8 mouse cellular contexts compared by ENCODE assay signal in the genomic region with DNA sequence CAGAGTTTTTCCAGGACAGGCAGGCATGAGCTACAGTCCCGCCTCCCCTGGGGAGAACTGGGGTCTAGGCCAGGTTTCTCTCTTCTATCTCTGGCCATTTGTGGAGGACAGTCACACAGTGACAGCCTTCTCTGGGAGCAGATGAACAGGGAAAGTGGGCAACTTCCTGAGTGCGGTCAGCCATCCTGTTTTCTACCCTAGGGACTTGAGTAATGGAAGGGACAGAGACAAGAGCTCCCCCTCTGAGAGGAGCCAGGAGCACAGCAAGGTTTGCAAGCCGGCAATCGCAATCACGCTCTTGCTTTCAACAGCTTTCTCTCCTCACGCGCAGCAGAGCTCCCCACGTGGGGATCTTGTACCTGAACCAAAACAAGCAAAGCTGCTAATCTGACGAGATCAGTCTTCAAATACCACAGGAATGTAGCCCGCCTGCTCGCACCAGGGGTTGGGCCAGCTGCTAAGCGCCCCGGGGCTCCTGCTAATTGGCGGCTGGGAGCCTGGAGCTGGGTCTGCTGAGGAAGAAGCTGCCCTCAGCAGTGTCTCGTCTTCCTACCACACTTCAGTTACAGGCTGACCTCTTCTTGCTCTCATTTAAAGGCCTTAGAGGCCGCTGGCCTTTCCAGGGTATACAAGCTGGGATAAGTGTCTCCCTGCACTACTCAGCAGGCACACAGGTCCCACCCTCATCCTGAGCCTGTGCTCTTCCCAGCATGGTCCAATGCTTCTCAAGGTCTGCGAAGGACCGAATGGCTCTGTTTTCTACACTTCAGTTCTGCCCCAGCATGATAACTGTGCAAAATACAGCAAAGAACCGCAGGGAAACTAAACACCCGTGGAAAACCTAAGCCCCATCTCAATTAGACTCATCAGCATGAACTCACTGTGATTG.
DNase-seq lines count a peak whose midpoint lies in the region; ATAC-seq and TF ChIP-seq lines count a peak whose summit lies in the region.

No protein-coding gene starts in this region.

- ATAC-seq in embryonic facial prominence, embryonic 15.5 days (ENCODE audit: insufficient number of reproducible peaks, low FRiP score, low TSS enrichment, low read depth), result peak; percentile 52; the same call in 1 of the 2 replicates
- ATAC-seq in heart, embryonic 14.5 days (ENCODE audit: insufficient number of reproducible peaks, insufficient read depth, low FRiP score, low read depth), result peak; percentile 52
- ATAC-seq in megakaryocyte progenitor cell, adult 5-6 weeks (replicated peaks; ENCODE audit: poor library complexity), result 0 out of 2 replicates have a peak, but pooled peaks have one; percentile 8

- no peak for TF ChIP-seq POLR2A in thymus, adult 2 months (IDR thresholded peaks at IDR 0.05; ENCODE audit: control insufficient read depth, extremely low read depth, insufficient read depth, low read length, poor library complexity)

- peak overlapping the region; percentile 34 for H3K4me2 ChIP-seq in embryonic facial prominence, embryonic 15.5 days (replicated peaks)
- H3K4me2 ChIP-seq in heart, embryonic 14.5 days (ENCODE audit: low read length), result peak overlapping the region; percentile 54

- H3K27ac ChIP-seq in thymus, adult 2 months (ENCODE audit: control insufficient read depth, insufficient read depth, low read length), result no peak overlapping the region
- peak overlapping the region; percentile 35; the same call in 1 of the 2 replicates for H3K27ac ChIP-seq in embryonic facial prominence, embryonic 15.5 days (replicated peaks)
- H3K27ac ChIP-seq in heart, embryonic 14.5 days (replicated peaks in 1 of 2; ENCODE audit: control insufficient read depth in 1 of 2, insufficient read depth in 1 of 2, low read depth in 2 of 2, low read length in 2 of 2), result peak overlapping the region in 1 of 2 experiments; percentile 14; a peak in 2 of 4 replicates

- no peak overlapping the region for H3K9ac ChIP-seq in embryonic facial prominence, embryonic 15.5 days
- peak overlapping the region; percentile 31 for H3K9ac ChIP-seq in heart, embryonic 14.5 days (ENCODE audit: low read length)

- TF ChIP-seq CTCF in thymus, adult 2 months (IDR thresholded peaks at IDR 0.05; ENCODE audit: borderline replicate concordance, control insufficient read depth, extremely low read depth, insufficient read depth, low read length, poor library complexity), result no peak

- no peak overlapping the region for H3K4me3 ChIP-seq in thymus, adult 2 months (ENCODE audit: control insufficient read depth, insufficient read depth, low read length)
- no peak overlapping the region for H3K4me3 ChIP-seq in embryonic facial prominence, embryonic 15.5 days (replicated peaks)
- H3K4me3 ChIP-seq in heart, embryonic 14.5 days (ENCODE audit: control insufficient read depth in 1 of 2, insufficient read depth in 1 of 2, low read depth in 1 of 2, low read length in 2 of 2), result peak overlapping the region in 1 of 2 experiments; percentile 0; a peak in 1 of 4 replicates

- no peaks in the 10 kb centered on the region for H3K36me3 ChIP-seq in thymus, adult 2 months (ENCODE audit: control insufficient read depth, insufficient read depth, low read length)
- H3K36me3 ChIP-seq in embryonic facial prominence, embryonic 15.5 days, result no peaks in the 10 kb centered on the region
- no peaks in the 10 kb centered on the region for H3K36me3 ChIP-seq in heart, embryonic 14.5 days (ENCODE audit: control insufficient read depth, insufficient read depth, low read length)

- H3K27me3 ChIP-seq in thymus, adult 2 months (ENCODE audit: control insufficient read depth, insufficient read depth, low read length), result no peaks in the 10 kb centered on the region
- H3K27me3 ChIP-seq in embryonic facial prominence, embryonic 15.5 days, result peaks cover 3% of the 10 kb centered on the region
- no peaks in the 10 kb centered on the region for H3K27me3 ChIP-seq in heart, embryonic 14.5 days (ENCODE audit: control insufficient read depth, insufficient read depth, low read length)

- DNase-seq in thymus, postnatal 4 days, result peak; percentile 19
- DNase-seq in thymus, adult 2 months, result no peak
- peak; percentile 79 for DNase-seq in kidney, postnatal 10 days
- peak; percentile 85 for DNase-seq in urinary bladder, postnatal 14 days (ENCODE audit: low spot score)
- no peak for DNase-seq in T-cell, adult 2 months (ENCODE audit: low spot score)

- H3K4me1 ChIP-seq in thymus, adult 2 months (replicated peaks; ENCODE audit: control insufficient read depth, insufficient read depth, low read length), result peaks cover 6% of the 10 kb centered on the region; the same call in 1 of the 2 replicates
- peaks cover 41% of the 10 kb centered on the region for H3K4me1 ChIP-seq in embryonic facial prominence, embryonic 15.5 days
- peaks cover 33 to 38% of the 10 kb centered on the region in 2 experiments for H3K4me1 ChIP-seq in heart, embryonic 14.5 days (ENCODE audit: control insufficient read depth in 2 of 2, insufficient read depth in 2 of 2, low read length in 2 of 2)

- no peaks in the 10 kb centered on the region for H3K9me3 ChIP-seq in embryonic facial prominence, embryonic 15.5 days (replicated peaks)
- no peaks in the 10 kb centered on the region for H3K9me3 ChIP-seq in heart, embryonic 14.5 days (ENCODE audit: control insufficient read depth, low read length)

- 55% methylated on average over 20 of the region's 20 CpGs for WGBS in thymus, adult 2 months
- 12% methylated on average over 20 of the region's 20 CpGs for whole genome bisulfite sequencing in embryonic facial prominence, embryonic 15.5 days
- WGBS in heart, embryonic 14.5 days, result 8% methylated on average over 20 of the region's 20 CpGs

Comparison
In these comparisons a context has a peak if more than half of its experiments do, and no peak if none do; other contexts are left out.
1. DNase-seq: peak in thymus, postnatal 4 days (single experiment), kidney, postnatal 10 days (single experiment) and urinary bladder, postnatal 14 days (single experiment); none in thymus, adult 2 months (single experiment) and T-cell, adult 2 months (single experiment).
2. Peak in every context shown above with its lines, with median percentiles within 50 percentile points of each other: ATAC-seq.